Mouse (Mus musculus) megakaryocyte, embryonic 14.5 days (primary cell): ENCODE measurements around the gene H2afy2.

ENCODE experiments used
- FLI1 ChIP-seq: IDR thresholded peaks from 2 replicates; pipeline ENCODE4 v1.6.1; 2012; ENCODE audit warnings: low read length, inconsistent platforms, mixed read lengths
- GATA1 ChIP-seq: IDR thresholded peaks from 3 replicates; pipeline ENCODE4 v1.6.1; 2012; ENCODE audit warnings: mixed read lengths, low read length, inconsistent platforms, borderline replicate concordance

DNA sequence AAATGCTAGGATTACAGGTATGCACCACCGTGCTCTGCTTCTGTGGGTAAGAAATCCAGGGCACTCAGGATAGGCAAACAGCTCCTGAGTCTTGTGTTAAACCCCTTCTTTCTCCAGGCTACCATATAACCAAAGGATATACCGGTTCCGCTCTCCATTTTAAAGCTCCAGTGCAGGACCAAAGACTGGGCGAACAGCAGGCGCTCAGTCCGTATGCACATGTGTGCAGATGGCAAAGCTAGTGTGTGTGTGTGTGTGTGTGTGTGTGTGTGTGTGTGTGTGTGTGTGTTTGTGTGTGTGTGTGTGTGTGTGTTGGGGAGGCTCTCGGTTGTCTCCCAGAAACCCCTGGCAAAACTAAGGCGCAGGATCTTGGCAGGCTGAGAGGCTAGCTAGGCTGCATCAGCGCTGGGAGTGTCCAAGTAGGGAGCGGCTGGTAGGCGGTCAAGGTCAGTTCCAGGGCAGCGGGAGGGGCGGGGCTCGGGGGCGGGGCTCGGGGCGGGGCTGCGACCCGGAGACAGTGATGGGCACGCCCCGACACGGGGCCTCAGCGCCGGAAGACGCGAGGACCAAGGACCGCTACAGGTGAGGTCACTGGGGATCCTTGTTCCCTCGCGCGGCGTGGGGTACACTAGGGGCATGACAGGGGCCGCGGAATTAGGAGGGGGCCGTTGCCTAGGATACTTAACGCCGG lies 69.0 kb downstream of the H2afy2 start, which contains the start of gene Aifm2:
- TF ChIP-seq GATA1 (no peak), FLI1 (no peak)
